Mouse (Mus musculus): Measurements from ENCODE around the gene Cdk5rap3. TPM values are rescaled to one million over a fixed set of nuclear protein-coding genes. Genes with fewer than 3 reads are reported as not detected.

Gene Cdk5rap3
- polyA plus RNA-seq, 1 experiment from 2014 or later = 38.3 TPM

GRCm38 (mm10) chr11:96943746-96944304 is 27.5 kb upstream of the Cdk5rap3 start, which contains the start of gene Pnpo:
Gene Pnpo (minus strand): TSS chr11:96943986.
- peak; percentile 93 for DNase-seq
- Histone ChIP-seq H3K4me2 (ENCODE audit: low read depth, low read length) (peak within 1 kb of the TSS; percentile 91), H3K27ac (ENCODE audit: low read depth) (peak within 1 kb of the TSS; percentile 97), H3K4me3 (ENCODE audit: low read depth, low read length) (peak within 1 kb of the TSS; percentile 71), H3K9ac (replicated peaks) (peak within 1 kb of the TSS; percentile 84), H3K9me3 (ENCODE audit: low read length) (no peaks in the 10 kb centered on the region), H3K4me1 (ENCODE audit: insufficient read depth) (peaks cover 67% of the 10 kb centered on the region), H3K36me3 (replicated peaks; ENCODE audit: insufficient read depth, low read length) (peaks cover 33% of the 10 kb centered on the region), H3K27me3 (ENCODE audit: insufficient read depth, low read length) (no peaks in the 10 kb centered on the region)
- WGBS (ENCODE audit: insufficient replicate concordance) = under 1% methylated on average over 29 of the region's 29 CpGs
- peak; percentile 89 for ATAC-seq
- TF ChIP-seq CTCF (IDR thresholded peaks at IDR 0.05; ENCODE audit: low read depth) (no peak), EP300 (IDR thresholded peaks at IDR 0.05; ENCODE audit: low read depth) (peak; percentile 71; the same call in 1 of the 2 replicates)

DNA sequence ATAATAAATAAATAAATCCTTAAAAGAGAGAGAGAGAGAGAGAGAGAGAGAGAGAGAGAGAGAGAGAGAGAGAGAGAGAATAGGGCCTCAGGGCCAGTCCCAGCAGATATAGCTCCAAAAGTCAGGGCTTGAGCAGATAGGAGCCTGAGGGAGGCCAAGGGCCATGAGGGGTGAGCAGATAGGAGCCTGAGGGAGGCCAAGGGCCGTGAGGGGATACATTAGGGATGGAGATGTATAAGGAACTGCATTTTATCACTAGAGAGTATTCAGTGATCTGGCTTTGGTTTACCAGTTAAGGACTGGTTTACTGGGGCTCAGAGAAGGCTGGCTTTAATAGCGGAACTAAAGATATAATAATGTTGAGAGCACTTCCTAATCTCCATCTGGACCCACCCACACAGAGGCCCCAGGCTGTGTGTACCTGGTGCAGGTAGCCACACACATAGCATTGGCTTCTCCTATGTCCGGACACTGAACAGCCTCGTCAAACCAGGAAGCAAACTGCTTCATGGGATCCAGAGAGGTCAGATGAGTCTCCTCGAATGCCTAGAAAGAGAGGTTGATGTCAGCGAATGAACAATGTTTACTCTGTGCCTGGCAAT is 25.8 kb upstream of the Cdk5rap3 start:
- peaks cover 60% of the 10 kb centered on the region for H3K4me1 ChIP-seq (ENCODE audit: insufficient read depth)
- H3K27me3 ChIP-seq (ENCODE audit: insufficient read depth, low read length) = no peaks in the 10 kb centered on the region
- ATAC-seq = peak; percentile 21
- no peaks in the 10 kb centered on the region for H3K9me3 ChIP-seq (ENCODE audit: low read length)
- peak overlapping the region; percentile 71 for H3K4me3 ChIP-seq (ENCODE audit: low read depth, low read length)
- DNase-seq = no peak
- H3K36me3 ChIP-seq (replicated peaks; ENCODE audit: insufficient read depth, low read length) = peaks cover 42% of the 10 kb centered on the region
- TF ChIP-seq EP300 (IDR thresholded peaks at IDR 0.05; ENCODE audit: low read depth) (peak; percentile 95), CTCF (IDR thresholded peaks at IDR 0.05; ENCODE audit: low read depth) (no peak)
- 53% methylated on average over 6 of the region's 6 CpGs for WGBS (ENCODE audit: insufficient replicate concordance)
- H3K9ac ChIP-seq (replicated peaks) = peak overlapping the region; percentile 84
- peak overlapping the region; percentile 97 for H3K27ac ChIP-seq (ENCODE audit: low read depth)
- H3K4me2 ChIP-seq (ENCODE audit: low read depth, low read length) = peak overlapping the region; percentile 91

GRCm38 (mm10) chr11:96940578-96941465 is 24.5 kb upstream of the Cdk5rap3 start:
- Histone ChIP-seq H3K27ac (ENCODE audit: low read depth) (peak overlapping the region; percentile 97), H3K4me2 (ENCODE audit: low read depth, low read length) (peak overlapping the region; percentile 91)

DNA sequence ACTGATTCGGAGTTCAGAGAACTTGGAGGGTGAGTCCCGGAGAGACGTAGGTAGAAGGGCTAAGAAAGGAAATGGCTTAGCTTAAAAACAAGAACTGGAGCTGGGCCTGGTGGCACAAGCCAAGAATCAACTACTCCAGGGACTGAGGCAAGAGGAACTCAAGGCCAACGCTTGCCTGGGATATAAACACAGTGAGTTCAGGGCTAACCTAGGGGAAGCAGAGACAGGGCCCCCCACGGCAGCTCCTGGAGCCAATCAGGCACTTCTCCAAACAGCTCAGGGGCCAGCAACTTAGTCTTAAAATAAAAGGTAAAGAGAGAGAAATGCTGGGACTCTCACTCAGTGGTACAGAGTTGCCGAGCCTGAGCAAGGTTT is 22.1 kb upstream of the Cdk5rap3 start:
- WGBS (ENCODE audit: insufficient replicate concordance) = 71% methylated on average over 6 of the region's 6 CpGs
- peak overlapping the region; percentile 47 for H3K9ac ChIP-seq (replicated peaks)
- no peak overlapping the region for H3K4me3 ChIP-seq (ENCODE audit: low read depth, low read length)
- H3K4me2 ChIP-seq (ENCODE audit: low read depth, low read length) = peak overlapping the region; percentile 31
- H3K36me3 ChIP-seq (replicated peaks; ENCODE audit: insufficient read depth, low read length) = peaks cover 42% of the 10 kb centered on the region
- H3K4me1 ChIP-seq (ENCODE audit: insufficient read depth) = peaks cover 54% of the 10 kb centered on the region
- DNase-seq = no peak
- peak overlapping the region; percentile 90 for H3K27ac ChIP-seq (ENCODE audit: low read depth)
- no peak for ATAC-seq
- TF ChIP-seq EP300 (IDR thresholded peaks at IDR 0.05; ENCODE audit: low read depth) (no peak), CTCF (IDR thresholded peaks at IDR 0.05; ENCODE audit: low read depth) (no peak)
- no peaks in the 10 kb centered on the region for H3K27me3 ChIP-seq (ENCODE audit: insufficient read depth, low read length)
- no peaks in the 10 kb centered on the region for H3K9me3 ChIP-seq (ENCODE audit: low read length)

More at GRCm38 (mm10) chr11:96940578-96941465, 24.5 kb upstream of the Cdk5rap3 start:
- H3K9me3 ChIP-seq (ENCODE audit: low read length) = no peaks in the 10 kb centered on the region
- 63% methylated on average over 16 of the region's 16 CpGs for WGBS (ENCODE audit: insufficient replicate concordance)
- TF ChIP-seq EP300 (IDR thresholded peaks at IDR 0.05; ENCODE audit: low read depth) = peak; percentile 97
- TF ChIP-seq CTCF (IDR thresholded peaks at IDR 0.05; ENCODE audit: low read depth) = no peak
- H3K4me3 ChIP-seq (ENCODE audit: low read depth, low read length) = peak overlapping the region; percentile 71
- peaks cover 59% of the 10 kb centered on the region for H3K4me1 ChIP-seq (ENCODE audit: insufficient read depth)
- peaks cover 42% of the 10 kb centered on the region for H3K36me3 ChIP-seq (replicated peaks; ENCODE audit: insufficient read depth, low read length)
- DNase-seq = peak; percentile 77
- no peaks in the 10 kb centered on the region for H3K27me3 ChIP-seq (ENCODE audit: insufficient read depth, low read length)
- ATAC-seq = peak; percentile 11
- H3K9ac ChIP-seq (replicated peaks) = peak overlapping the region; percentile 44

DNA sequence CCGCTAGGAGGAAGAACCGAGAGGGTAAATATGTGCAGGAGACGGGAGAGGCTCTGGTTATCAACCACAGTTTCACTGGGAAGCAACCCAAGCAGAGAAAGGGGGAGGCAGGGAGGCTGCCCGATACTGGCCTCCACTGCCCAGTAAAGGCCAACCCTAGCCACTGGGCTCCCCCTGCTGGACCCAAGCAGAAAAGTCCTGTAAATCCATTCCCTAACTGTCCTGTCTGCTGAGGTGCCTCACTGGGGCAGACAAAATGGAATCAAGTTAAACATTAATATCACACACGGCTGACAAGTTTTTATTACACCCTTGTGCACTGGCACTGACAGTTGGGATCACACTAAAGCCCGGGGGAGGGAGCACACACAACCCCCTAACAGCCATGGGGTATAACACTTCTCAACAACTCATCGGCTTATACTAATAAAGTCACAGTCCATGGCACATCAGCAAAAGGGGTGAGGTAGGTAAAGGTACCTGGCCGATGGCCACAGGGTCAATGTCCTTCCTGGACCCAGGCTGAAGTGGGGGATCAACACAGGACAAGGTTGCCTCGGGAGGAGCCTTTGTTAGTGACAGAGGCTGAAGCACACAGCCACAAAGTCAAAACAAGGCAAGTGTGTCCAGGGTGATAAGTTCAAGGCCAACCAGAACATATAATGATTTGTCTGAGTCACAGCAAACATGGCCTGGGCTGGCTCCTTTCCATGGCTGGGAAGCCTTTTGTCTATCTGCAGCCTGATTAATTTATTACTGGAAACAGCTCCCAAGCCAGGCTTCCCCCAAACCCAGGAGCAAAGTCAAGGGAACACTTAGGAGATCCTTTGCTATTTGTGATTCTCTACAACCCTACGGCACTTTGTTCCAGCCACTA is 21.5 kb upstream of the Cdk5rap3 start:
- Histone ChIP-seq H3K4me2 (ENCODE audit: low read depth, low read length) (peak overlapping the region; percentile 31), H3K27me3 (ENCODE audit: insufficient read depth, low read length) (no peaks in the 10 kb centered on the region), H3K9me3 (ENCODE audit: low read length) (no peaks in the 10 kb centered on the region), H3K4me3 (ENCODE audit: low read depth, low read length) (no peak overlapping the region), H3K9ac (replicated peaks) (peak overlapping the region; percentile 47), H3K36me3 (replicated peaks; ENCODE audit: insufficient read depth, low read length) (peaks cover 42% of the 10 kb centered on the region), H3K4me1 (ENCODE audit: insufficient read depth) (peaks cover 47% of the 10 kb centered on the region), H3K27ac (ENCODE audit: low read depth) (peak overlapping the region; percentile 90)
- WGBS (ENCODE audit: insufficient replicate concordance) = 41% methylated on average over 10 of the region's 10 CpGs
- peak; percentile 84 for DNase-seq
- TF ChIP-seq EP300 (IDR thresholded peaks at IDR 0.05; ENCODE audit: low read depth) = peak; percentile 19; the same call in 1 of the 2 replicates
- peak; percentile 92 for TF ChIP-seq CTCF (IDR thresholded peaks at IDR 0.05; ENCODE audit: low read depth)
- peak; percentile 75 for ATAC-seq
